Mouse (Mus musculus) forebrain, postnatal 0 days (tissue): ENCODE measurements around the gene Sash1. TPM values are rescaled to one million over a fixed set of nuclear protein-coding genes. Genes with fewer than 3 reads are reported as not detected.

ENCODE experiments used
- ATAC-seq: fragments of 200-750 bp; cut with Nextera tagmentation; 2 replicates; pipeline ENCODE4 v1.8.0; 2017; ENCODE audit warnings: mild to moderate bottlenecking, moderate library complexity
- DNase-seq: peaks from one replicate; pipeline ENCODE4 v3.0.0-alpha.2; 2015
- H3K27ac ChIP-seq: fragments of 300-500 bp; sonication (generic); 2 replicates; pipeline ENCODE4 v1.5.1; 2014; ENCODE audit warnings: low read depth, mild to moderate bottlenecking, antibody characterized with exemption, low read length, moderate library complexity, mixed read lengths
- H3K27me3 ChIP-seq: fragments of 300-500 bp; sonication (generic); 2 replicates; pipeline ENCODE4 v1.6.1; 2014; ENCODE audit warnings: mild to moderate bottlenecking, low read length, mixed read lengths; ENCODE audit not compliant: insufficient read depth
- H3K36me3 ChIP-seq: fragments of 300-500 bp; sonication (generic); 2 replicates; pipeline ENCODE4 v1.6.1; 2014; ENCODE audit warnings: mild to moderate bottlenecking, moderate library complexity; ENCODE audit not compliant: insufficient read depth
- H3K4me1 ChIP-seq: fragments of 300-500 bp; sonication (generic); 2 replicates; pipeline ENCODE4 v1.6.1; 2014; ENCODE audit warnings: antibody characterized with exemption; ENCODE audit not compliant: insufficient read depth
- H3K4me2 ChIP-seq: fragments of 300-500 bp; sonication (generic); 2 replicates; pipeline ENCODE4 v1.6.1; 2014; ENCODE audit warnings: low read depth, mild to moderate bottlenecking, moderate library complexity
- H3K4me3 ChIP-seq: fragments of 300-500 bp; sonication (generic); 2 replicates; pipeline ENCODE4 v1.5.1; 2014; ENCODE audit warnings: low read depth, low read length, mixed read lengths
- H3K9ac ChIP-seq: fragments of 300-500 bp; sonication (generic); 2 replicates; pipeline ENCODE4 v1.6.1; 2014; ENCODE audit warnings: mild to moderate bottlenecking
- H3K9me3 ChIP-seq: fragments of 300-500 bp; sonication (generic); 2 replicates; pipeline ENCODE4 v1.6.1; 2016; ENCODE audit warnings: low read length
- CTCF ChIP-seq: sonication (generic); IDR thresholded peaks from 2 replicates; pipeline ENCODE4 v1.5.1; 2016; ENCODE audit warnings: antibody characterized with exemption, control low read depth, low read depth
- WGBS: fragments of 180-500 bp; shearing (Covaris S2); extraction: QIAGEN DNeasy Blood & Tissue Kit; methylation state at CpG from one replicate; pipeline ENCODE4 v1.1.7; 2014; 5-methylcytosine and 5-hydroxymethylcytosine counted together
- polyA plus RNA-seq: library from polyadenylated mRNA; unstranded; fragments of >200 nt; fragmentation: Nextera tagmentation; extraction: Ambion mirVana; gene quantifications from 2 replicates; pipeline ENCODE4 v1.2.1, GENCODE M21; 2015
- total RNA-seq: library from RNA; depleted of rRNA; stranded (reverse); fragments of >200 nt; gene quantifications from 2 replicates; pipeline ENCODE4 v1.2.3, GENCODE M21; 2014

Sash1 gene
- total and polyA plus RNA-seq, 2 experiments from 2014 or later = 3.6 to 33.3 TPM

DNA sequence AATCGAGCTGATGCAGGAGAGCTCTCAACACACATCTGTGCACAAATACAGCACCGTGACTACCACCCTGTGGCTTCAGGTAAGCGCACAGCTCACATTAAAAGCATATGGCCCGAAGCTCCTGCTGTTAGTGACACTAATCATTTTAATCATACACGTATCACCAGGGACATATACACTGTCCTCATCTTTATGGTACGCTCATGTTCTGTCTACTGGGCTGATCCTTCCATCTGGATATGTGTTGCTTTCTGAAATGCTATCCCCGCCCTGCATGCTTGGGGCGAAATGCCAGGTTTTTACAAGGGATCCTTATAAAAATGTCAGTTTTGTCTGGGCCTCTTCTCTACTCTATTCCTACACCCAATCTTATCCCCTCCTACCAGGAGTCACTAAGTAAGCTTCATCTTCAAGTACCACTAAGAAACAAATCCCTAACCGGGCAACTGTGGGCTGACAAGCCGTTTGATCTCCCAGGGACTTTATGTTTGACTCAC, 103.9 kb downstream of the Sash1 start:
- no peaks in the 10 kb centered on the region for H3K9me3 ChIP-seq
- DNase-seq (no peak), ATAC-seq (no peak; the same call in 1 of the 2 replicates)
- no peak overlapping the region for H3K4me3 ChIP-seq
- no peak overlapping the region for H3K9ac ChIP-seq
- H3K36me3 ChIP-seq = no peaks in the 10 kb centered on the region
- WGBS = 86% methylated on average over 10 of the region's 10 CpGs
- no peaks in the 10 kb centered on the region for H3K27me3 ChIP-seq
- no peak for TF ChIP-seq CTCF
- no peak overlapping the region for H3K4me2 ChIP-seq
- no peaks in the 10 kb centered on the region for H3K4me1 ChIP-seq
- H3K27ac ChIP-seq = no peak overlapping the region

- H3K4me2 ChIP-seq = no peak overlapping the region
- no peaks in the 10 kb centered on the region for H3K9me3 ChIP-seq
- 94% methylated on average over 4 of the region's 4 CpGs for WGBS
- DNase-seq (no peak), ATAC-seq (no peak)
- H3K9ac ChIP-seq = no peak overlapping the region
- no peaks in the 10 kb centered on the region for H3K36me3 ChIP-seq
- no peaks in the 10 kb centered on the region for H3K27me3 ChIP-seq
- no peak overlapping the region for H3K4me3 ChIP-seq
- H3K4me1 ChIP-seq = no peaks in the 10 kb centered on the region
- H3K27ac ChIP-seq = no peak overlapping the region
- no peak for TF ChIP-seq CTCF
Measured at GRCm38 (mm10) chr10:8779842-8780241, 106.0 kb downstream of the Sash1 start.

GRCm38 (mm10) chr10:8778845-8779244, 107.0 kb downstream of the Sash1 start:
- H3K36me3 ChIP-seq = no peaks in the 10 kb centered on the region
- H3K4me3 ChIP-seq = no peak overlapping the region
- H3K27ac ChIP-seq = no peak overlapping the region
- no peak overlapping the region for H3K4me2 ChIP-seq
- WGBS = 90% methylated on average over 7 of the region's 7 CpGs
- DNase-seq = no peak
- no peaks in the 10 kb centered on the region for H3K27me3 ChIP-seq
- peak; percentile 33; the same call in 1 of the 2 replicates for TF ChIP-seq CTCF
- H3K4me1 ChIP-seq = no peaks in the 10 kb centered on the region
- no peak for ATAC-seq
- no peaks in the 10 kb centered on the region for H3K9me3 ChIP-seq
- no peak overlapping the region for H3K9ac ChIP-seq

GRCm38 (mm10) chr10:8777552-8778253, 108.2 kb downstream of the Sash1 start:
- Histone ChIP-seq H3K9ac (no peak overlapping the region), H3K36me3 (no peaks in the 10 kb centered on the region), H3K4me3 (no peak overlapping the region), H3K4me2 (no peak overlapping the region), H3K27ac (no peak overlapping the region), H3K4me1 (no peaks in the 10 kb centered on the region), H3K9me3 (no peaks in the 10 kb centered on the region), H3K27me3 (no peaks in the 10 kb centered on the region)
- ATAC-seq (no peak), DNase-seq (no peak)
- WGBS = 89% methylated on average over 12 of the region's 12 CpGs
- TF ChIP-seq CTCF = no peak

- H3K36me3 ChIP-seq = no peaks in the 10 kb centered on the region
- no peak overlapping the region for H3K9ac ChIP-seq
- no peak overlapping the region for H3K4me3 ChIP-seq
- TF ChIP-seq CTCF = no peak
- WGBS = 92% methylated on average over 2 of the region's 2 CpGs
- H3K4me2 ChIP-seq = no peak overlapping the region
- ATAC-seq (no peak), DNase-seq (no peak)
- no peaks in the 10 kb centered on the region for H3K27me3 ChIP-seq
- H3K9me3 ChIP-seq = no peaks in the 10 kb centered on the region
- H3K4me1 ChIP-seq = no peaks in the 10 kb centered on the region
- no peak overlapping the region for H3K27ac ChIP-seq
Measured at GRCm38 (mm10) chr10:8776791-8777190, 109.1 kb downstream of the Sash1 start.

DNA sequence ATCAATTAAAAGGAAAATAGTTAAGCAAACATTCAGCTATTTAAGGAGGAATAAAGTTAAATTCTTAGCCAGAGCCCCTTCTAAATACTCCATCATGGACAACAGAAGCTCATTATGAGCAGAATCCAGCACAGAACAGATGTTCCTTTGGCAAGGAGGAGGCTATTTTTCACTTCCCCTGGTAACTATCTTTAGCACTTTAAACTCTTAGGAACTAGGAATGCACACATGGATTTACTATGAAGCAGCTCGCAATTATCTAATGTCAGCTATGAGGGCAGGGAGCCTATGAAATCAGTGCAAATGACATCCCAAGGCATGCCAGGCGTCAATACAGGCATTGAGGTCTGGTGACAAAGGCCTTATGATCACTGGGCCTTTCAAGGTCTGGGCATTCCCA, 110.1 kb downstream of the Sash1 start:
- Histone ChIP-seq H3K27me3 (no peaks in the 10 kb centered on the region), H3K4me1 (no peaks in the 10 kb centered on the region), H3K9ac (no peak overlapping the region), H3K4me2 (no peak overlapping the region), H3K27ac (no peak overlapping the region), H3K36me3 (no peaks in the 10 kb centered on the region), H3K9me3 (no peaks in the 10 kb centered on the region), H3K4me3 (no peak overlapping the region)
- DNase-seq = no peak
- ATAC-seq = no peak
- TF ChIP-seq CTCF = no peak
- WGBS = 78% methylated on average over 2 of the region's 2 CpGs

DNA sequence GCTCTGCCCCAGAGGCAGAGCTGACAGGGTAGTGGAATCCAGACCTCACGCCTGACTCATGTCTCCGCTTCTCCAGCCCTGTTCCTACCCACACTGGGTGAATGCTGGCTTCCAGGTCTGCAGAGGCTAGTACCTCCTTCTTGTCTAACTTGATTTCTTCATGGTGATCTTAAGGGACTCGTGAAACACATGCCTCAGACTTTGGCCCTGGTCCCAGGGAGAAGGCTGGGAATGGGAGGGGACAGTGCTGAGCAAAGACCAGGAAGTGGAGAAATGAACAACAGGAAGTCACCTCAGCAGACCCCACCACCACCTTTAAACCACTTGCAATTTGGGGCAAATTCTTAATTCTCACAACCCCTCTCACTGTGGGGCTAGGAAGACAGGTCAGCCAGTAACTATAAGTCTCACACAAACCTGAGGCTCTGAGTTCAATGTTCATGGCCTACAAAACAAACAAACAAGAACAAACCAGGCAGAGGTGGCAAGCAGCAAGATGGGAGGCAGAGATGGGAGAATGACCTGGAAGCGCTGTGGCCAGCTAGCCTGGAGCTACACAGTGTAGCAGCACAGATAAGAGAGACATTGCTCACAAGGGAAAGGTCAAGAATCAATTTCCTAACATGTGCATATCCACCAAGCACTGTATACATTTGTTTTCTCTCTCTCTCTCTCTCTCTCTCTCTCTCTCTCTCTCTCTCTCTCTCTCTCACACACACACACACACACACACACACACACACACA, 113.2 kb downstream of the Sash1 start:
- Histone ChIP-seq H3K9me3 (no peaks in the 10 kb centered on the region), H3K27me3 (no peaks in the 10 kb centered on the region), H3K27ac (no peak overlapping the region), H3K9ac (no peak overlapping the region), H3K4me3 (no peak overlapping the region), H3K36me3 (no peaks in the 10 kb centered on the region), H3K4me1 (no peaks in the 10 kb centered on the region), H3K4me2 (no peak overlapping the region)
- DNase-seq (no peak), ATAC-seq (no peak)
- no peak for TF ChIP-seq CTCF
- WGBS = 76% methylated on average over 4 of the region's 4 CpGs
